Mouse (Mus musculus) macrophage (primary cell): ENCODE data around the gene Milr1. TPM values are rescaled to one million over a fixed set of nuclear protein-coding genes. Genes with fewer than 3 reads are reported as not detected.

Source experiments
- polyA plus RNA-seq: library from polyadenylated mRNA; stranded (reverse); fragments of 250-400 nt; gene quantifications from 3 replicates; pipeline ENCODE4 v1.2.4, GENCODE M21; 2018; ENCODE audit warnings: inconsistent platforms

The Milr1 gene
- polyA plus RNA-seq, 1 experiment from 2014 or later = 97.9 TPM

Other genes starting within 250 kb of the Milr1 start
- gene Tex2, start 137.8 kb upstream of the Milr1 start, polyA plus RNA-seq = 25.1 to 36.4 TPM (median 27.4 TPM) in 3 replicates
- 0.71 to 1.5 TPM (median 0.98 TPM) in 3 replicates for gene Pecam1, start 598 bp upstream of the Milr1 start, polyA plus RNA-seq
- 1.2 to 4.5 TPM (median 1.9 TPM) in 3 replicates for gene Polg2, start 28.3 kb downstream of the Milr1 start, polyA plus RNA-seq
- gene Ddx5, start 38.0 kb downstream of the Milr1 start, polyA plus RNA-seq = 399 to 726 TPM (median 627 TPM) in 3 replicates
- 6.7 to 17.1 TPM (median 14.3 TPM) in 3 replicates for gene Cep95, start 38.0 kb downstream of the Milr1 start, polyA plus RNA-seq
- gene Smurf2, start 169.5 kb downstream of the Milr1 start, polyA plus RNA-seq = 13.7 to 17.8 TPM (median 15.9 TPM) in 3 replicates
- gene Kpna2, start 248.3 kb downstream of the Milr1 start, polyA plus RNA-seq = 36.6 to 71.0 TPM (median 57.2 TPM) in 3 replicates